23 mouse cellular contexts compared by ENCODE assay signal in genomic region chr2:157412497-157412896, GRCm38 (mm10). TPM values are rescaled to one million over a fixed set of nuclear protein-coding genes. Genes with fewer than 3 reads are reported as not detected.
DNase-seq lines count a peak whose midpoint lies in the region; ATAC-seq and TF ChIP-seq lines count a peak whose summit lies in the region.
"Had no signal": no experiment of that assay in that cellular context is flagged by ENCODE, and none has a peak within 500 bp of the region (broad histone marks: within the 10 kb centered on the region; RNA-seq: fewer than 3 reads in every experiment).

No protein-coding gene starts in this region.

- peak; percentile 64 for ATAC-seq in intestine, embryonic 15.5 days
- peak; percentile 71 for ATAC-seq in intestine, postnatal 0 days
- ATAC-seq in stomach, postnatal 0 days (ENCODE audit: low FRiP score, low TSS enrichment) = no peak
- ATAC-seq: activated CD4-positive, CD25-positive, alpha-beta regulatory T cell, adult 4 months; forebrain, embryonic 14.5 days; forebrain, embryonic 16.5 days had no signal

- no peak overlapping the region for H3K9ac ChIP-seq in intestine, embryonic 15.5 days
- no peak overlapping the region for H3K9ac ChIP-seq in intestine, postnatal 0 days (ENCODE audit: low read depth, low read length)
- H3K9ac ChIP-seq in stomach, postnatal 0 days (ENCODE audit: low read length) = no peak overlapping the region
- H3K9ac ChIP-seq: embryonic facial prominence, embryonic 13.5 days; embryonic facial prominence, embryonic 15.5 days; forebrain, embryonic 12.5 days had no signal

- 77% methylated on average over 7 of the region's 7 CpGs for WGBS in embryonic facial prominence, embryonic 10.5 days
- 42% methylated on average over 7 of the region's 7 CpGs for WGBS in intestine, embryonic 15.5 days
- 37% methylated on average over 7 of the region's 7 CpGs for WGBS in intestine, postnatal 0 days
- 50% methylated on average over 7 of the region's 7 CpGs for WGBS in stomach, postnatal 0 days

- TF ChIP-seq CTCF in intestine, postnatal 0 days (IDR thresholded peaks at IDR 0.05; ENCODE audit: low read depth) = no peak
- TF ChIP-seq CTCF in stomach, postnatal 0 days (IDR thresholded peaks at IDR 0.05; ENCODE audit: low read depth) = no peak

- H3K27ac ChIP-seq in embryonic facial prominence, embryonic 10.5 days (replicated peaks) = peak overlapping the region; percentile 35; the same call in 1 of the 2 replicates
- no peak overlapping the region for H3K27ac ChIP-seq in intestine, embryonic 15.5 days
- 0 out of 2 replicates have a peak overlapping the region, but pooled peaks have one; percentile 50 for H3K27ac ChIP-seq in intestine, postnatal 0 days (ENCODE audit: low read depth, low read length)
- H3K27ac ChIP-seq in stomach, postnatal 0 days (replicated peaks) = peak overlapping the region; percentile 30; the same call in 1 of the 2 replicates
- H3K27ac ChIP-seq: embryonic facial prominence, embryonic 13.5 days; embryonic facial prominence, embryonic 15.5 days; forebrain, embryonic 10.5 days; forebrain, embryonic 12.5 days had no signal

- peaks cover 36% of the 10 kb centered on the region for H3K4me1 ChIP-seq in embryonic facial prominence, embryonic 10.5 days
- H3K4me1 ChIP-seq in intestine, embryonic 15.5 days (replicated peaks) = 0 out of 2 replicates have a peak, but pooled peaks cover 3% of the 10 kb centered on the region
- no peaks in the 10 kb centered on the region for H3K4me1 ChIP-seq in intestine, postnatal 0 days (replicated peaks; ENCODE audit: control insufficient read depth, insufficient read depth, low read length)
- no peaks in the 10 kb centered on the region for H3K4me1 ChIP-seq in stomach, postnatal 0 days (replicated peaks; ENCODE audit: control insufficient read depth, insufficient read depth)

- no peak overlapping the region for H3K4me2 ChIP-seq in intestine, embryonic 15.5 days (replicated peaks)
- no peak overlapping the region for H3K4me2 ChIP-seq in intestine, postnatal 0 days (replicated peaks; ENCODE audit: low read depth)
- no peak overlapping the region for H3K4me2 ChIP-seq in stomach, postnatal 0 days (replicated peaks; ENCODE audit: low read depth)
- H3K4me2 ChIP-seq: embryonic facial prominence, embryonic 13.5 days; embryonic facial prominence, embryonic 15.5 days; forebrain, embryonic 12.5 days had no signal

- intact Hi-C loops in gastrocnemius, postnatal 36 days (cut with DNase I) = no loop called here

- 0 out of 2 replicates have a peak, but pooled peaks cover 4% of the 10 kb centered on the region for H3K27me3 ChIP-seq in embryonic facial prominence, embryonic 10.5 days (replicated peaks; ENCODE audit: low read depth, poor library complexity, severe bottlenecking)
- no peaks in the 10 kb centered on the region for H3K27me3 ChIP-seq in intestine, embryonic 15.5 days (replicated peaks)
- no peaks in the 10 kb centered on the region for H3K27me3 ChIP-seq in intestine, postnatal 0 days (replicated peaks; ENCODE audit: control insufficient read depth, insufficient read depth, low read length)
- no peaks in the 10 kb centered on the region for H3K27me3 ChIP-seq in stomach, postnatal 0 days (ENCODE audit: control insufficient read depth, insufficient read depth, low read length)
- H3K27me3 ChIP-seq: embryonic facial prominence, embryonic 13.5 days; embryonic facial prominence, embryonic 15.5 days; forebrain, embryonic 12.5 days had no signal

- no peak overlapping the region for H3K4me3 ChIP-seq in embryonic facial prominence, embryonic 10.5 days
- no peak overlapping the region for H3K4me3 ChIP-seq in intestine, embryonic 15.5 days (replicated peaks)
- H3K4me3 ChIP-seq in intestine, postnatal 0 days (ENCODE audit: low read depth, low read length) = no peak overlapping the region
- no peak overlapping the region for H3K4me3 ChIP-seq in stomach, postnatal 0 days (ENCODE audit: low read depth, low read length)
- H3K4me3 ChIP-seq: embryonic facial prominence, embryonic 13.5 days; embryonic facial prominence, embryonic 15.5 days; erythroblast, embryonic 14.5 days; forebrain, embryonic 10.5 days; forebrain, embryonic 12.5 days had no signal

- TF ChIP-seq EP300 in stomach, postnatal 0 days (optimal IDR thresholded peaks at IDR 0.05) = no peak

- no peaks in the 10 kb centered on the region for H3K36me3 ChIP-seq in embryonic facial prominence, embryonic 10.5 days (replicated peaks)
- H3K36me3 ChIP-seq in intestine, embryonic 15.5 days = no peaks in the 10 kb centered on the region
- no peaks in the 10 kb centered on the region for H3K36me3 ChIP-seq in intestine, postnatal 0 days (ENCODE audit: control insufficient read depth, insufficient read depth)
- H3K36me3 ChIP-seq in stomach, postnatal 0 days (ENCODE audit: control insufficient read depth, insufficient read depth, low read length) = no peaks in the 10 kb centered on the region
- H3K36me3 ChIP-seq: embryonic facial prominence, embryonic 13.5 days; embryonic facial prominence, embryonic 15.5 days; forebrain, embryonic 10.5 days; forebrain, embryonic 12.5 days had no signal

- H3K9me3 ChIP-seq in embryonic facial prominence, embryonic 10.5 days = no peaks in the 10 kb centered on the region
- no peaks in the 10 kb centered on the region for H3K9me3 ChIP-seq in intestine, embryonic 15.5 days
- no peaks in the 10 kb centered on the region for H3K9me3 ChIP-seq in intestine, postnatal 0 days (ENCODE audit: control insufficient read depth)
- H3K9me3 ChIP-seq in stomach, postnatal 0 days (ENCODE audit: control insufficient read depth, low read length) = no peaks in the 10 kb centered on the region
- H3K9me3 ChIP-seq: embryonic facial prominence, embryonic 13.5 days; embryonic facial prominence, embryonic 15.5 days; forebrain, embryonic 10.5 days; forebrain, embryonic 12.5 days had no signal

- no peak for DNase-seq in embryonic facial prominence, embryonic 10.5 days (ENCODE audit: low spot score)
- no peak for DNase-seq in stomach, postnatal 0 days (ENCODE audit: low spot score)
- no peak for DNase-seq in gastrocnemius, postnatal 36 days
- DNase-seq in T-cell, adult 2 months (ENCODE audit: low spot score) = no peak
- no peak for DNase-seq in right cerebral cortex, postnatal 10 days (ENCODE audit: low spot score in 2 of 2)
- DNase-seq: adrenal gland, adult 8-10 months; adrenal gland, postnatal 14 days; adrenal gland, postnatal 36 days; cerebellum, adult 11-12 months; cerebellum, adult 2 months; cerebellum, adult 9-10 months; cerebellum, postnatal 10 days; cerebellum, postnatal 25 days had no signal

RNA-seq across cellular contexts. Expression of gene Src, which starts 5.7 kb away (rescaled TPM):
- 22.1 and 23.1 TPM in 2 replicates for polyA plus RNA-seq in embryonic facial prominence, embryonic 10.5 days (2016; fragmentation: Nextera tagmentation; extraction: Ambion mirVana)
- polyA plus RNA-seq in intestine, embryonic 15.5 days (2015; fragmentation: Nextera tagmentation; extraction: Ambion mirVana) = 18.1 and 19.4 TPM in 2 replicates
- polyA plus RNA-seq in intestine, postnatal 0 days (2015; fragmentation: Nextera tagmentation; extraction: Ambion mirVana) = 23.9 and 25.1 TPM in 2 replicates
- 12.0 and 12.9 TPM in 2 replicates for polyA plus RNA-seq in stomach, postnatal 0 days (2015; fragmentation: Nextera tagmentation; extraction: Ambion mirVana)
- 1 to 10 TPM; 2.9 to 3.5 TPM for total RNA-seq in gastrocnemius, postnatal 36 days (2021)

RNA-seq across cellular contexts. Expression of gene Manbal, which starts 45.1 kb away (rescaled TPM):
- polyA plus RNA-seq in embryonic facial prominence, embryonic 10.5 days (2016; fragmentation: Nextera tagmentation; extraction: Ambion mirVana) = 61.1 and 66.5 TPM in 2 replicates
- polyA plus RNA-seq in intestine, embryonic 15.5 days (2015; fragmentation: Nextera tagmentation; extraction: Ambion mirVana) = 68.4 and 73.7 TPM in 2 replicates
- polyA plus RNA-seq in intestine, postnatal 0 days (2015; fragmentation: Nextera tagmentation; extraction: Ambion mirVana) = 60.9 and 66.5 TPM in 2 replicates
- 68.8 and 68.9 TPM in 2 replicates for polyA plus RNA-seq in stomach, postnatal 0 days (2015; fragmentation: Nextera tagmentation; extraction: Ambion mirVana)
- total RNA-seq in gastrocnemius, postnatal 36 days (2021) = 10 to 100 TPM; 15.3 to 15.6 TPM
